Mouse (Mus musculus) megakaryocyte, embryonic 14.5 days (primary cell): ENCODE data around the gene Lrrc41.

Experiments
- FLI1 ChIP-seq: IDR thresholded peaks from 2 replicates; pipeline ENCODE4 v1.6.1; 2012; ENCODE audit warnings: low read length, inconsistent platforms, mixed read lengths
- GATA1 ChIP-seq: IDR thresholded peaks from 3 replicates; pipeline ENCODE4 v1.6.1; 2012; ENCODE audit warnings: mixed read lengths, low read length, inconsistent platforms, borderline replicate concordance

GRCm38 (mm10) chr4:116142269-116142668 is 67.2 kb downstream of the Lrrc41 start:
- no peak for TF ChIP-seq GATA1
- TF ChIP-seq FLI1: no peak
